Mouse (Mus musculus): ENCODE measurements around the gene Gclc. TPM values are rescaled to one million over a fixed set of nuclear protein-coding genes. Genes with fewer than 3 reads are reported as not detected.
A peak's percentile ranks its signal among the peaks of the same experiment; 100 is the strongest.
"Not testable (repeated sequence)": the region's sequence is repeated elsewhere in the genome, so short reads cannot be mapped to it uniquely, and the experiment has no call there.

The Gclc gene
- polyA plus RNA-seq, 1 experiment = 13.0 TPM

DNA sequence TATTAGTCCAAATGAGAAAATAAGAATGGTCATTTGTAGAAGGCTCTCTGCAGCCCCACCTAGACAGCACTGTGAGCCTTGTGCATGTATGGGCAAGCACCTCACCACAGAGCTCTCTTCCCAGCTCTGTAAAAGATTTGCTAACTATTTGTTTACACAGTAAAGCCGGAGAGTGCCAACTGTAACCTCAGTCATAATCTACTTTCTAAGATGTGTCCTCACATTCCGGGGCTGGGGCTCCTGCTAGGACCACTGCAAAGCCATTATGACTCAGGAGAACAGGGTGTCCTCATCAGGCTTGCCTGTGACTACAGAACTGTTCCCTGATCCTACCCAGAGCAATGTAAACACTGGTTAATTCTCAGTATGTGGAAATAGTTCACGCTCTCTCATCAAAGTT lies 9.5 kb upstream of the Gclc start:
- Histone ChIP-seq H3K4me1 (ENCODE audit: control insufficient read depth, insufficient read depth, insufficient read length, low read length) (peaks cover 3% of the 10 kb centered on the region; the same call in 1 of the 2 replicates), H3K36me3 (ENCODE audit: control insufficient read depth, insufficient read depth, low read length) (no peaks in the 10 kb centered on the region), H3K4me3 (ENCODE audit: low read depth, low read length) (no peak overlapping the region), H3K27me3 (ENCODE audit: control insufficient read depth, insufficient read depth, low read length) (no peaks in the 10 kb centered on the region; the same call in 1 of the 2 replicates), H3K27ac (ENCODE audit: insufficient read depth, low read depth, low read length) (no peak overlapping the region)
- no peak for TF ChIP-seq POLR2A (IDR thresholded peaks at IDR 0.05; ENCODE audit: low read depth, low read length)
- TF ChIP-seq CTCF (IDR thresholded peaks at IDR 0.05; ENCODE audit: extremely low read depth, insufficient read length, insufficient replicate concordance, low read depth, low read length) = no peak
- 28% methylated on average over 3 of the region's 3 CpGs for WGBS

GRCm38 (mm10) chr9:77746315-77746714 lies 8.0 kb upstream of the Gclc start:
- H3K27me3 ChIP-seq (ENCODE audit: control insufficient read depth, insufficient read depth, low read length) = no peaks in the 10 kb centered on the region; the same call in 1 of the 2 replicates
- H3K27ac ChIP-seq (ENCODE audit: insufficient read depth, low read depth, low read length) = no peak overlapping the region
- 16% methylated on average over 2 of the region's 2 CpGs for WGBS
- peaks cover 3% of the 10 kb centered on the region; the same call in 1 of the 2 replicates for H3K4me1 ChIP-seq (ENCODE audit: control insufficient read depth, insufficient read depth, insufficient read length, low read length)
- H3K4me3 ChIP-seq (ENCODE audit: low read depth, low read length) = no peak overlapping the region
- TF ChIP-seq POLR2A (IDR thresholded peaks at IDR 0.05; ENCODE audit: low read depth, low read length) (no peak), CTCF (IDR thresholded peaks at IDR 0.05; ENCODE audit: extremely low read depth, insufficient read length, insufficient replicate concordance, low read depth, low read length) (no peak)
- H3K36me3 ChIP-seq (ENCODE audit: control insufficient read depth, insufficient read depth, low read length) = no peaks in the 10 kb centered on the region

DNA sequence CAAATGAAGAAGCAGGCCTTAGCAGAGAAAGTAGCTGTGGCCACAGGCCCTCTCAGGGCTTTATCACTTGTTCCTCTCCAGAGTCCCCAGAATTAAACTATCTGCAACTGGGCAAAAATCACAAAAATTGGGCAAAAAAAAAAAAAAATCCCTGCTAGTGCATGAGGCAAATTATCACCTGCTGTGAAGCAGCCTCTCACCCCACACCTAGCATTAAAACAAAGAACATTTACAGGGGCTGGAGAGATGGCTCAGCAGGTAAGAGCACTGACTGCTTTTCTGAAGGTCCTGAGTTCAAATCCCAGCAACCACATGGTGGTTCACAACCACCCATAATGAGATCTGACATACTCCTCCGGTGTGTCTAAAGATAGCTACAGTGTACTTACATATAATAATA lies 6.0 kb upstream of the Gclc start:
- not testable (repeated sequence) for H3K4me1 ChIP-seq (ENCODE audit: control insufficient read depth, insufficient read depth, insufficient read length, low read length); H3K4me3 ChIP-seq (ENCODE audit: low read depth, low read length); H3K27me3 ChIP-seq (ENCODE audit: control insufficient read depth, insufficient read depth, low read length); H3K27ac ChIP-seq (ENCODE audit: insufficient read depth, low read depth, low read length); H3K36me3 ChIP-seq (ENCODE audit: control insufficient read depth, insufficient read depth, low read length)
- WGBS = 98% methylated on average over 1 of the region's 1 CpGs

- peak overlapping the region; percentile 85 for H3K4me3 ChIP-seq (ENCODE audit: low read depth, low read length)
Measured at GRCm38 (mm10) chr9:77750133-77751060, 3.9 kb upstream of the Gclc start.

GRCm38 (mm10) chr9:77751091-77751521 lies 3.2 kb upstream of the Gclc start:
- Histone ChIP-seq H3K36me3 (ENCODE audit: control insufficient read depth, insufficient read depth, low read length) (no peaks in the 10 kb centered on the region), H3K4me1 (ENCODE audit: control insufficient read depth, insufficient read depth, insufficient read length, low read length) (no peaks in the 10 kb centered on the region; the same call in 1 of the 2 replicates), H3K27ac (ENCODE audit: insufficient read depth, low read depth, low read length) (peak overlapping the region; percentile 69), H3K4me3 (ENCODE audit: low read depth, low read length) (peak overlapping the region; percentile 85), H3K27me3 (ENCODE audit: control insufficient read depth, insufficient read depth, low read length) (no peaks in the 10 kb centered on the region)
- WGBS = 1% methylated on average over 12 of the region's 12 CpGs
- no peak for TF ChIP-seq CTCF (IDR thresholded peaks at IDR 0.05; ENCODE audit: extremely low read depth, insufficient read length, insufficient replicate concordance, low read depth, low read length)

More at GRCm38 (mm10) chr9:77750133-77751060, 3.9 kb upstream of the Gclc start:
- WGBS = under 1% methylated on average over 79 of the region's 79 CpGs
- Histone ChIP-seq H3K27ac (ENCODE audit: insufficient read depth, low read depth, low read length) (peak overlapping the region; percentile 69), H3K4me1 (ENCODE audit: control insufficient read depth, insufficient read depth, insufficient read length, low read length) (no peaks in the 10 kb centered on the region; the same call in 1 of the 2 replicates), H3K36me3 (ENCODE audit: control insufficient read depth, insufficient read depth, low read length) (no peaks in the 10 kb centered on the region), H3K27me3 (ENCODE audit: control insufficient read depth, insufficient read depth, low read length) (no peaks in the 10 kb centered on the region)
- TF ChIP-seq CTCF (IDR thresholded peaks at IDR 0.05; ENCODE audit: extremely low read depth, insufficient read length, insufficient replicate concordance, low read depth, low read length) = no peak
- peak; percentile 27; the same call in 1 of the 2 replicates for TF ChIP-seq POLR2A (IDR thresholded peaks at IDR 0.05; ENCODE audit: low read depth, low read length)

GRCm38 (mm10) chr9:77754728-77755402 lies 530 bp downstream of the Gclc start:
- Histone ChIP-seq H3K4me3 (ENCODE audit: low read depth, low read length) (peak overlapping the region; percentile 78), H3K4me1 (ENCODE audit: control insufficient read depth, insufficient read depth, insufficient read length, low read length) (peaks cover 2% of the 10 kb centered on the region; the same call in 1 of the 2 replicates), H3K36me3 (ENCODE audit: control insufficient read depth, insufficient read depth, low read length) (no peaks in the 10 kb centered on the region), H3K27ac (ENCODE audit: insufficient read depth, low read depth, low read length) (peak overlapping the region; percentile 62), H3K27me3 (ENCODE audit: control insufficient read depth, insufficient read depth, low read length) (no peaks in the 10 kb centered on the region)
- 1% methylated on average over 56 of the region's 57 CpGs for WGBS
- TF ChIP-seq CTCF (IDR thresholded peaks at IDR 0.05; ENCODE audit: extremely low read depth, insufficient read length, insufficient replicate concordance, low read depth, low read length) = no peak
- TF ChIP-seq POLR2A (IDR thresholded peaks at IDR 0.05; ENCODE audit: low read depth, low read length) = no peak

- peak overlapping the region; percentile 78 for H3K4me3 ChIP-seq (ENCODE audit: low read depth, low read length)
- no peaks in the 10 kb centered on the region for H3K36me3 ChIP-seq (ENCODE audit: control insufficient read depth, insufficient read depth, low read length)
- 11% methylated on average over 9 of the region's 9 CpGs for WGBS
- no peaks in the 10 kb centered on the region for H3K27me3 ChIP-seq (ENCODE audit: control insufficient read depth, insufficient read depth, low read length)
- TF ChIP-seq POLR2A (IDR thresholded peaks at IDR 0.05; ENCODE audit: low read depth, low read length) (no peak), CTCF (IDR thresholded peaks at IDR 0.05; ENCODE audit: extremely low read depth, insufficient read length, insufficient replicate concordance, low read depth, low read length) (no peak)
- H3K4me1 ChIP-seq (ENCODE audit: control insufficient read depth, insufficient read depth, insufficient read length, low read length) = peaks cover 2% of the 10 kb centered on the region; the same call in 1 of the 2 replicates
- H3K27ac ChIP-seq (ENCODE audit: insufficient read depth, low read depth, low read length) = peak overlapping the region; percentile 62; the same call in 1 of the 2 replicates
Measured at GRCm38 (mm10) chr9:77755403-77755784, 1.1 kb downstream of the Gclc start.

All from small intestine, adult 2 months (tissue).